Mouse (Mus musculus): ENCODE measurements at regions not wholly inside any gene's neighbourhood (a gene's known extent, or its start where the extent isn't known, plus 50 kb on each side); places are given as distances from the start of the nearest gene placed in this dataset.

DNA sequence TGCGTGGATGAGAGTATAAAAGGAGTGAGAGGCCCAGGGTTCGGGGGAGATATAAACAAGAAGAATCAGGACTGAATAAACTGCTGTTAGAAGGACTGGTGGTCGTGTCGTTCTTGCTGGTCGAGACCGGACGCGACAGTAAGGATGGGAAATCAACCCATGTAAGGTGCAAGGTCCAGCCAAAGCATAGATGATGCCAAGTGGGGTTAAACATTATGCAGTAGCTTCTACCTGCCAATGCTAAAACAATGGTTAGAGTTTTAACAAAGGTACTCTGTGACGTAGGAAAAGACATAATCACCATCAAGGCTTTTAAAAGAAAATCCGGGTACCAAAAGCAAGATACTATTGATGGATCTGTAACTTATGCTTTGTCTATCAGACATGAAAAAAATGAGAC lies 58.4 kb upstream of the Tmc1 start:
- no peak for DNase-seq (ENCODE audit: low read depth, low spot score)

GRCm38 (mm10) chr19:21009607-21010006 lies 55.6 kb upstream of the Tmc1 start:
- DNase-seq (ENCODE audit: low read depth, low spot score) = no peak

DNA sequence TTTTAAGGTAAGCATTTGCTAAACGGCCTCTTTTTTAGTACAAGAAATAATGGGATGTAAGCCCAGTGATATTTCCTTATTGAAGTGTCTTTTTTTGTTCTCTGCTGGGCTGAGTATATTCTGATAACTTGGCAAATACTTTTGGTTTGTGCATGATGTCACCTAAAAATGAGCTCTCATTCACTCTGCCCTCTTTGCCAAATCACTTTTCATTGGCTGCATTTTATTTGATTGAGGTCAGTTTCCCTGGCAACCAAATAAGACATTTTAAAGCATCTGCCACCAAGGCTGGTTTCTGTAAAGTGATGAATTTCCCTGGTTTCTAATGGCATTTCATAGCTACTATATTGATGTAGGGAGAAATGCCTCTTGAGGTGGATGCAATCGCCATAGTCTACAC lies 50.4 kb upstream of the Tmc1 start:
- no peak for DNase-seq (ENCODE audit: low read depth, low spot score)
